Mouse (Mus musculus): ENCODE results near the gene Slc38a1. TPM values are rescaled to one million over a fixed set of nuclear protein-coding genes. Genes with fewer than 3 reads are reported as not detected.

Gene Slc38a1
- polyA plus RNA-seq, 1 experiment from 2014 or later: 62.0 TPM

GRCm38 (mm10) chr15:96587998-96588397 lies 54.7 kb downstream of the Slc38a1 start:
- Histone ChIP-seq H3K27me3 (no peaks in the 10 kb centered on the region), H3K36me3 (peaks cover 54% of the 10 kb centered on the region), H3K4me3 (no peak overlapping the region), H3K9ac (no peak overlapping the region), H3K4me2 (no peak overlapping the region), H3K4me1 (no peaks in the 10 kb centered on the region), H3K27ac (no peak overlapping the region), H3K9me3 (no peaks in the 10 kb centered on the region)
- no peak for ATAC-seq (ENCODE audit: borderline replicate concordance, extremely low read depth, low FRiP score, low TSS enrichment)
- WGBS: 82% methylated on average over 8 of the region's 8 CpGs

DNA sequence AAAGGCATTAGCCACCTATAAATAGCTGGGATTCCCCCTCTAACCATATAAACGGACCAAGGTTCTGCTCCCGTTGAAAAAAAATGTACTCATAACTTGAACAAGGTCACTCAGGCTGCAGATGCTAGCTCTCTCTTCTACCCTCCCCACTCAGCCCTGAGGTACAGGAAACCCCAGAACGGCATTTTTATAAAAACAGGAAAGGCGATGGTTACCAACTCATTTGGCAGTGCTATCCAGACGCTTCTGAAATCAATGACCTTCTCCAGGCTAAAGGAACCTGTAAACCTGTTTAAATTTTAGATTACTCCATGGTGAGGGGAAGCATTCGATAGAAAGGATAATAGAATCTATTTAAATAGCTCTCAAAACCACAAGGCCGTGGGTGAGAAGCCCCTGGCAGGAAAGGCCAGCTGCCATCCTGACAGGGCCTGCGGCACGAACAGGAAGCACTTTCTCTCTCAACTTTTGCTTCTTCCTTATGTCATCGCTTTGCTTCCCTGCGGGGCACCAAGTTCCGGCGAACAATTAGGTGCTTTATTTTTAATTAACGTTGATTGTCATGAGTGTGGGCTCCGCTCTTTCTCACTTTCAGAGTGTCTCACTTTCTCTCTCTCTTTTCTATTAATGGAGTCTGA lies 59.2 kb downstream of the Slc38a1 start:
- no peaks in the 10 kb centered on the region for H3K27me3 ChIP-seq
- H3K27ac ChIP-seq: no peak overlapping the region
- H3K9ac ChIP-seq: no peak overlapping the region
- no peaks in the 10 kb centered on the region for H3K9me3 ChIP-seq
- H3K36me3 ChIP-seq: peaks cover 59% of the 10 kb centered on the region
- H3K4me2 ChIP-seq: no peak overlapping the region
- no peaks in the 10 kb centered on the region for H3K4me1 ChIP-seq
- ATAC-seq (ENCODE audit: borderline replicate concordance, extremely low read depth, low FRiP score, low TSS enrichment): no peak
- 84% methylated on average over 15 of the region's 15 CpGs for WGBS
- H3K4me3 ChIP-seq: no peak overlapping the region

DNA sequence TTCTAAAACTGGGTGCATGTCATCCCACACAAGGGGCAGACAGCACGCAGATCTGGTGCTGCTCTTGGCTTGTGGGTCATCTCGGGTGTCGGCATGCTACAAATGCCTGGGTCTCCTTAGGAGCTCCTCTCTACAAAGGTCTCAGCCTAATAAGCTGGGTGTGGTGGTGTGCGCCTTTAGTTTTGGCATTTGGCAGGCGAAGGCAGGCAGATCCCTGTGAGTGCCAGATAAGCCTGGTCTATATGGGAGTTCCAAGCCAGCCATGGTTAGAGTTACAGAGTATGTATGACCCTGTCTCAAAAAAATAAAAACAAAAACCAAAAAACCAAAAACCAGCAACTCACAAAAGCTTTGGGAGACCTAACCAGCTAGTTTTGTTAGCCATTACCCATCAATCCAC lies 65.7 kb downstream of the Slc38a1 start:
- no peak overlapping the region for H3K9ac ChIP-seq
- H3K4me1 ChIP-seq: no peaks in the 10 kb centered on the region
- no peak overlapping the region for H3K4me3 ChIP-seq
- no peak for ATAC-seq (ENCODE audit: borderline replicate concordance, extremely low read depth, low FRiP score, low TSS enrichment)
- H3K9me3 ChIP-seq: no peaks in the 10 kb centered on the region
- H3K27me3 ChIP-seq: no peaks in the 10 kb centered on the region
- H3K27ac ChIP-seq: no peak overlapping the region
- 93% methylated on average over 5 of the region's 5 CpGs for WGBS
- H3K36me3 ChIP-seq: peaks cover 33% of the 10 kb centered on the region
- no peak overlapping the region for H3K4me2 ChIP-seq

GRCm38 (mm10) chr15:96568983-96569363 lies 73.7 kb downstream of the Slc38a1 start:
- 40% methylated on average over 2 of the region's 2 CpGs for WGBS
- H3K9ac ChIP-seq: no peak overlapping the region
- no peaks in the 10 kb centered on the region for H3K9me3 ChIP-seq
- no peaks in the 10 kb centered on the region for H3K27me3 ChIP-seq
- ATAC-seq (ENCODE audit: borderline replicate concordance, extremely low read depth, low FRiP score, low TSS enrichment): no peak
- H3K36me3 ChIP-seq: no peaks in the 10 kb centered on the region
- no peak overlapping the region for H3K27ac ChIP-seq
- H3K4me3 ChIP-seq: no peak overlapping the region
- no peak overlapping the region for H3K4me2 ChIP-seq
- H3K4me1 ChIP-seq: peaks cover 9% of the 10 kb centered on the region; the same call in 1 of the 2 replicates

DNA sequence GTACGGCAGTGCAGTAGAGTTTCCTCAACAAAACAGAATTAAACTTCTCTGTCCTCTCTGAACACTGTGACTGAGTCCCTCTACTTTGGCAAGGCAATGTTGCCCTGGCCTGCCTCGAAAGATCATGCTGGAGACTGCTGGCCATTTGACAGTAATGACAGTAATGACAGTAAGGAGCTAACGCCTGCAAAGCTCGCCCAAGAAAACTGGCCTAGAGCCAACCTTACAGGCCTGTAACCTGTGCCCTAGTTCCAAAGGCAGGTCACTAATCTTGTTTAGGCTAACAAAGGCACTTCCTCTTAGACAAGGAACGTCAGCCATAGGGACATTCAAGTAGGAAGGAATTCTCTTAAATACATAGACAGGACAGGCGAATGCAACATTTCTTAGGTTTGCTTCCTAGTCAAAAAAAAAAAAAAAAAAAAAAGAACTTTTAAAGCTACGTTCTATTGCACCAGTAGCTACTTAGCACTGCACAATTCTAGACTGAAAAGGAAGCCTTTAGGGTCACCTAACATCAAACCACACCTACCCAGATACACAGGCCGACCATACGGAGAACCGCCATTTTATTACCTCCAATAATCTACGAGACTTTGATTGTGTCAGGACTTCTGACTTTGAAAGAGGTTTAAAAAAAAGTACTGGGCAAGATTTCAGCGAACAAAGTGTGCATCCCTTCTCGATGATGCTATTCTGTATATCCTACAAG lies 74.3 kb downstream of the Slc38a1 start:
- H3K4me1 ChIP-seq: peaks cover 9% of the 10 kb centered on the region; the same call in 1 of the 2 replicates
- no peaks in the 10 kb centered on the region for H3K27me3 ChIP-seq
- ATAC-seq (ENCODE audit: borderline replicate concordance, extremely low read depth, low FRiP score, low TSS enrichment): no peak; the same call in 1 of the 2 replicates
- 49% methylated on average over 13 of the region's 13 CpGs for WGBS
- no peak overlapping the region for H3K4me3 ChIP-seq
- no peak overlapping the region for H3K9ac ChIP-seq
- no peaks in the 10 kb centered on the region for H3K9me3 ChIP-seq
- H3K4me2 ChIP-seq: no peak overlapping the region
- H3K27ac ChIP-seq: no peak overlapping the region
- H3K36me3 ChIP-seq: no peaks in the 10 kb centered on the region

DNA sequence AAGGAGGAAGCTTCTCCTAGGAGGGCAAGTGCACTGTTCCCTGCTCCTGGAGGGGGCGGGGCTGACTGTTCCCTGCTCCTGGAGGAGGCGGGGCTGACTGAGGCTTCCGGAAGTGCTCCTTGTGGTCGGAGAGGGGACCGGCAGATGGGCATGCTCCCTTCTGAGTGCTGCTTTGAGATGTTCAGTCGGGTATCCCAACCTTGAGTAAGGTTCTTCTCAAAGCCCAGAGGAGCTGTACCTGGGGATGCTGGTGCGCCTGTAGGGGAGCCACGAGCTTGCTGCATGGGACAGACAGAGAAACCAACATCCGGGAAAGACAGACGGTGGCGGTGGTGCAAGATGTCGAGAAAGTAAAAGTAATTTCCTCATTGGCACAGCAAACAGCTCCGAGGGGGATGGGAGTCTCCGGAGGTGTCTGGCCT lies 75.9 kb downstream of the Slc38a1 start:
- H3K4me1 ChIP-seq: peaks cover 9% of the 10 kb centered on the region; the same call in 1 of the 2 replicates
- H3K27ac ChIP-seq: no peak overlapping the region
- no peaks in the 10 kb centered on the region for H3K9me3 ChIP-seq
- H3K4me3 ChIP-seq: peak overlapping the region; percentile 38
- no peaks in the 10 kb centered on the region for H3K36me3 ChIP-seq
- H3K9ac ChIP-seq: 0 out of 2 replicates have a peak overlapping the region, but pooled peaks have one; percentile 24
- no peaks in the 10 kb centered on the region for H3K27me3 ChIP-seq
- WGBS: 8% methylated on average over 14 of the region's 14 CpGs
- ATAC-seq (ENCODE audit: borderline replicate concordance, extremely low read depth, low FRiP score, low TSS enrichment): peak; percentile 62; the same call in 1 of the 2 replicates
- peak overlapping the region; percentile 61 for H3K4me2 ChIP-seq

DNA sequence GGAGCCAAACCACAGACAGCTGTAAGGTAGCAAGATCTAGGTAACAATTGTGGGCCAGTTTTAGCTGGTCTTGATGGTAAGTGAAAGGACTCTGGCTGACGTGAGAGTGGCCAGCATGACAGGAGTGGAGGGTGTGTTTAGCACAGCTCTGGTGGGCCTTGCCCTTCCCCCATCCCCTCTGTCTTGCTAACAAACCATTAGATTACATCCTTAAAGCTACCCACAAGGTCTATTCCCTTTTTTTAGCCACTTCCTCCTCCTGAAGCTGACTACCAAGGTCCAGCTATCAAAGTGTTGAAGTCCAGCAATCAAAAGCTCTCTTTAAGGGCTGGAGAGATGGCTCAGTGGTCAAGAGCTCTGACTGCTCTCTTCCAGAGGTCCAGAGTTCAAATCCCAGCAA lies 78.9 kb downstream of the Slc38a1 start:
- Histone ChIP-seq H3K9ac (no peak overlapping the region), H3K9me3 (no peaks in the 10 kb centered on the region), H3K4me1 (peaks cover 9% of the 10 kb centered on the region; the same call in 1 of the 2 replicates), H3K4me2 (no peak overlapping the region), H3K36me3 (no peaks in the 10 kb centered on the region), H3K27ac (no peak overlapping the region), H3K4me3 (no peak overlapping the region), H3K27me3 (no peaks in the 10 kb centered on the region)
- 47% methylated on average over 1 of the region's 1 CpGs for WGBS
- ATAC-seq (ENCODE audit: borderline replicate concordance, extremely low read depth, low FRiP score, low TSS enrichment): no peak

DNA sequence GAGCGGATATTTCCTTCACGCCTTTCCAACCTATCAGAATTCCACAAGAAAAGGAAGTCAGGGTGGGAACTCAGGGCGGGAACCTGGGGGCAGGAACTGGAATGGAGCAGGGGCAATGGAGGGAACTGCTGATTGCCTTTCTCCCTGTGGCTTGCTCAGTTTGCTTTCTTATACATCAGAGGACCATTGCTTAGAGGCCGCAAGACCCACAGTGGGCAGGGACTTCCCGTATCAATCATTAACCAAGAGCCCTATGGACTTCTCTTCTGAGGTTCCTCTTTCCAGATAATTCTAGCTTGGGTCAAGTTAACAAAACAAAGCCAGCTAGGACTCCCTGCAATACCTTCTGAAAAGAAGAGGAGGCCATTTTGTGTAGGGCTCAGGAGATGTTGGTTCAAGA lies 80.2 kb downstream of the Slc38a1 start:
- no peak for ATAC-seq (ENCODE audit: borderline replicate concordance, extremely low read depth, low FRiP score, low TSS enrichment)
- no peak overlapping the region for H3K4me2 ChIP-seq
- H3K9ac ChIP-seq: no peak overlapping the region
- no peak overlapping the region for H3K4me3 ChIP-seq
- peaks cover 9% of the 10 kb centered on the region; the same call in 1 of the 2 replicates for H3K4me1 ChIP-seq
- no peaks in the 10 kb centered on the region for H3K9me3 ChIP-seq
- H3K27ac ChIP-seq: no peak overlapping the region
- WGBS: 87% methylated on average over 5 of the region's 5 CpGs
- no peaks in the 10 kb centered on the region for H3K36me3 ChIP-seq
- no peaks in the 10 kb centered on the region for H3K27me3 ChIP-seq

DNA sequence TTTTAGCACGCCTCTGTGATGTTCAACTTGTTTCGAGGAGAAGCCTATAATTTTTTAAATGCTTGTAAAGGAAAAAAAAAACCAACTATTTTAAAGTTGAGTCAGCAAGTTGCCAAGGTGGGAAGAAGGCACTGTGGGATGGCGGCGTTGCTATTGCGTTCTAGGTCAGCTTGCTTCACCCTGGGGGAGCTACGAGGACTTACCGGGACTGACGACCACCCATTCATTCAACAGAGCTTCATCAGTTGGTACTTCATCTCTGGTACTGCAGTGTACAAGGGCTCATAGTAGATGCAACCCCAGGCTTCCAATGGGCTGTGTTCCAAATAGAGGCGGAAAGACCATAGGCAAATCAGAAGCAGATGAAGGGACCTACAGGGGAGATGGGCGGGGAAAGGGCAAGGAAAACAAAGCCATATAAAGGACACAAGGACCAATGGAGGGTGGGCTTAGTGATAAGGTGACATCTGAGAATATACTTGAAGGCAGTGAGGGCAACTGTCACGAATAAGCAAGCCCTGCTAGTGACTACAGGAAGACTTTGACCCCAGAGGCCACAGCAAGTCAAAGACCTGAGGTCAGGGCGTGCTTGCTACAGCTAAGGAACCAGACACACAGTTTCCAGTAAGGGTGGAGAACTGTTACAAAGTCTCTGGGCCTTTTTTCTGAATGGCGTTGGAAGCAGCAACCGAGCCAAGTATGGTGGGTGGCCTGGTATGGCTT lies 82.0 kb downstream of the Slc38a1 start:
- H3K27ac ChIP-seq: no peak overlapping the region
- no peak overlapping the region for H3K4me3 ChIP-seq
- no peaks in the 10 kb centered on the region for H3K36me3 ChIP-seq
- H3K27me3 ChIP-seq: no peaks in the 10 kb centered on the region
- no peak overlapping the region for H3K4me2 ChIP-seq
- no peaks in the 10 kb centered on the region for H3K9me3 ChIP-seq
- ATAC-seq (ENCODE audit: borderline replicate concordance, extremely low read depth, low FRiP score, low TSS enrichment): no peak
- no peaks in the 10 kb centered on the region for H3K4me1 ChIP-seq
- H3K9ac ChIP-seq: no peak overlapping the region
- 91% methylated on average over 14 of the region's 14 CpGs for WGBS

- no peaks in the 10 kb centered on the region for H3K27me3 ChIP-seq
- no peaks in the 10 kb centered on the region for H3K9me3 ChIP-seq
- peaks cover 6% of the 10 kb centered on the region; the same call in 1 of the 2 replicates for H3K4me1 ChIP-seq
- WGBS: 58% methylated on average over 9 of the region's 9 CpGs
- peak; percentile 72; the same call in 1 of the 2 replicates for ATAC-seq (ENCODE audit: borderline replicate concordance, extremely low read depth, low FRiP score, low TSS enrichment)
- no peaks in the 10 kb centered on the region for H3K36me3 ChIP-seq
- H3K4me2 ChIP-seq: no peak overlapping the region
- no peak overlapping the region for H3K4me3 ChIP-seq
- H3K9ac ChIP-seq: no peak overlapping the region
- no peak overlapping the region for H3K27ac ChIP-seq
Observed at GRCm38 (mm10) chr15:96551569-96552380, 90.9 kb downstream of the Slc38a1 start.

- 91% methylated on average over 8 of the region's 8 CpGs for WGBS
- no peak overlapping the region for H3K4me3 ChIP-seq
- no peak overlapping the region for H3K27ac ChIP-seq
- ATAC-seq (ENCODE audit: borderline replicate concordance, extremely low read depth, low FRiP score, low TSS enrichment): no peak
- peaks cover 6% of the 10 kb centered on the region; the same call in 1 of the 2 replicates for H3K4me1 ChIP-seq
- no peaks in the 10 kb centered on the region for H3K9me3 ChIP-seq
- H3K4me2 ChIP-seq: no peak overlapping the region
- H3K27me3 ChIP-seq: no peaks in the 10 kb centered on the region
- H3K9ac ChIP-seq: no peak overlapping the region
- no peaks in the 10 kb centered on the region for H3K36me3 ChIP-seq
Observed at GRCm38 (mm10) chr15:96551107-96551506, 91.6 kb downstream of the Slc38a1 start.

All from lung, embryonic 15.5 days (tissue).